Mouse (Mus musculus): Measurements from ENCODE around the gene Sox5.
"Not testable (repeated sequence)": the region's sequence is repeated elsewhere in the genome, so short reads cannot be mapped to it uniquely, and the experiment has no call there.

Gene Sox5

GRCm38 (mm10) chr6:144265004-144265403 is 516.8 kb downstream of the Sox5 start:
- no peak for DNase-seq

- DNase-seq: no peak
Measured at GRCm38 (mm10) chr6:144264320-144264915, 517.4 kb downstream of the Sox5 start.

GRCm38 (mm10) chr6:144256500-144256899 is 525.3 kb downstream of the Sox5 start:
- DNase-seq: peak in 1 of 2 experiments; percentile 35

GRCm38 (mm10) chr6:144252191-144252718 is 529.5 kb downstream of the Sox5 start:
- no peak for DNase-seq

- no peak for DNase-seq
Measured at GRCm38 (mm10) chr6:144251222-144252170, 530.3 kb downstream of the Sox5 start.

- DNase-seq: no peak
Measured at GRCm38 (mm10) chr6:144250625-144251181, 531.1 kb downstream of the Sox5 start.

- DNase-seq: no peak
Measured at GRCm38 (mm10) chr6:144236581-144236980, 545.2 kb downstream of the Sox5 start.

GRCm38 (mm10) chr6:144203970-144204369 is 577.8 kb downstream of the Sox5 start:
- DNase-seq: no peak

- no peak for DNase-seq
Measured at GRCm38 (mm10) chr6:144203013-144203412, 578.8 kb downstream of the Sox5 start.

- DNase-seq: no peak
Measured at GRCm38 (mm10) chr6:144201402-144202040, 580.3 kb downstream of the Sox5 start.

- no peak for DNase-seq
Measured at GRCm38 (mm10) chr6:144197209-144198119, 584.3 kb downstream of the Sox5 start.

- no peak for DNase-seq
Measured at GRCm38 (mm10) chr6:144195934-144196333, 585.8 kb downstream of the Sox5 start.

GRCm38 (mm10) chr6:144183087-144183486 is 598.7 kb downstream of the Sox5 start:
- no peak for DNase-seq

- not testable (repeated sequence) for DNase-seq
Measured at GRCm38 (mm10) chr6:144182429-144182828, 599.3 kb downstream of the Sox5 start.

- peak in 1 of 2 experiments; percentile 10 for DNase-seq
Measured at GRCm38 (mm10) chr6:144181083-144181866, 600.5 kb downstream of the Sox5 start.

- DNase-seq: no peak
Measured at GRCm38 (mm10) chr6:144179111-144179510, 602.7 kb downstream of the Sox5 start.

- no peak for DNase-seq
Measured at GRCm38 (mm10) chr6:144176674-144177073, 605.1 kb downstream of the Sox5 start.

GRCm38 (mm10) chr6:144175590-144175989 is 606.2 kb downstream of the Sox5 start:
- DNase-seq: no peak

GRCm38 (mm10) chr6:144170541-144170940 is 611.2 kb downstream of the Sox5 start:
- DNase-seq: no peak

GRCm38 (mm10) chr6:144169791-144170190 is 612.0 kb downstream of the Sox5 start:
- DNase-seq: no peak

Data from kidney, postnatal 25 days (tissue).